Mouse (Mus musculus): ENCODE data around the gene Hcrt. TPM values are rescaled to one million over a fixed set of nuclear protein-coding genes. Genes with fewer than 3 reads are reported as not detected.

Hcrt gene
- total and polyA plus RNA-seq, 3 experiments, result not detected

DNA sequence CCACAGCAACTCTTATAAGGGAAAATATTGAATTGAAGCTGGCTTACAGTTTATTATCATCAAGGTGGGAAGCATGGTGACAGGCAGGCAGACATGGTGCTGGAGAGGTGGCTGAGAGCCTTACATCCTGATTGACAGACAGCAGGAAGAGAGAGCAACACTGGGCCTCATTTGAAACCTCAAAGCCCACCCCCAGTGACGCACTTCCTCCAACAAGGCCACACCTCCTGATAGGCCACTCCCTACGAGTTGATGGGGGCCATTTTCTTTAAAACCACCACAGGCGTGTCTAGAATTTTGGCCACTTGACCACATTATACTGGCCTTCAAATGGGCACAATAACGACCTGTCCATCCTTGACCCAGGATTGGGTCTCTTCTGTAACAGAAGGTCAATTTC lies 11.5 kb upstream of the Hcrt start:
- DNase-seq (ENCODE audit: low spot score), result no peak
- no peak for ATAC-seq (ENCODE audit: extremely low read depth, insufficient number of reproducible peaks, low FRiP score, poor library complexity, severe bottlenecking)
- Histone ChIP-seq H3K27me3 (ENCODE audit: insufficient read depth, low read length) (no peaks in the 10 kb centered on the region), H3K4me3 (ENCODE audit: low read depth, low read length) (no peak overlapping the region), H3K36me3 (replicated peaks) (peaks cover 35% of the 10 kb centered on the region), H3K4me1 (ENCODE audit: insufficient read depth, low read depth, low read length) (peaks cover 21% of the 10 kb centered on the region), H3K9me3 (replicated peaks) (no peaks in the 10 kb centered on the region)
- TF ChIP-seq TAL1 (conservative IDR thresholded peaks at IDR 0.05; ENCODE audit: low read depth, low read length), result no peak
- no peak for TF ChIP-seq GATA2 (IDR thresholded peaks at IDR 0.05; ENCODE audit: borderline replicate concordance, low read depth, low read length)
- no peak for TF ChIP-seq GATA1 (IDR thresholded peaks at IDR 0.05; ENCODE audit: borderline replicate concordance, low read length)
- no peak for TF ChIP-seq CTCF (IDR thresholded peaks at IDR 0.05; ENCODE audit: low read depth, low read length)
- TF ChIP-seq POLR2AphosphoS5 (IDR thresholded peaks at IDR 0.05; ENCODE audit: insufficient replicate concordance, low read depth, low read length), result no peak

DNA sequence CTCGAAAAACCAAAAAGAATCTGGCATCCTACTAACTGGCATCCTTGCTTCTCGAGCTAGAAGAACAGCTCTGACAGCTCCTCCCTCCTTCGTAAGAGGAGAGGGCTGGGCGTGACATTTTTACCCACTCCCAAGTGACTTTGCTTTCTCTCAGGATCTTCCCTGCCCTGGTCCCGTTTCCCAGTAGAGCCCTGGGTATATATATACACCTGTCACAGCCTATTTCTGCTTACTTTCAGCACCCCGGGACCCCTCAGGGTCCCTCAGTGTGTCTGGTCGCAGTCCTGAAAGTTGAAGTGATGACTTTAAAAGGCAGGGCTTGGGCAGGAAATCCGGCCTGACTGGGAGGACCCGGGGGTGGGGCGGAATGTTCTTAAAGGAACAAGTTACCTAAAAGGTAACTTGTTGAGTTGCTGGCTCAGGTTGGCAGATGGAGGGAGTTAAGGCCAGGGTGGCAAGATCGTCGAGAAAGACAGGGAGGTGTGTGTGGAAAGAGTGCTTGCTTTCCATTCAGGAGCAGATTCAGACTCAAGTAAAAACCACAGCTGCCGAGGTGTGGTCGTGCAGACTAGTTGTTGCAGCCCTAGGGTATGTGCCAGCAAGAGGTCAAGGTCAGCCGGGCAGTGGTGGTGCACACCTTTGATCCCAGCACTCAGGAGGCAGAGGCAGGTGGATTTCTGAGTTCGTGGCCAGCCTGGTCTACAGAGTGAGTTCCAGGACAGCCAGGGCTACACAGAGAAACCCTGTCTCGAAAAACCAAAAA lies 8.1 kb upstream of the Hcrt start, which contains the start of gene Ghdc:
TSS of gene Ghdc (minus strand) at position 312 of the 763 bp plus-strand sequence.
- peaks cover 29% of the 10 kb centered on the region for H3K4me1 ChIP-seq (ENCODE audit: insufficient read depth, low read depth, low read length)
- no peaks in the 10 kb centered on the region for H3K9me3 ChIP-seq (replicated peaks)
- peaks cover 27% of the 10 kb centered on the region for H3K36me3 ChIP-seq (replicated peaks)
- DNase-seq (ENCODE audit: low spot score) (peak; percentile 88), ATAC-seq (ENCODE audit: extremely low read depth, insufficient number of reproducible peaks, low FRiP score, poor library complexity, severe bottlenecking) (peak; percentile 84)
- TF ChIP-seq GATA1 (IDR thresholded peaks at IDR 0.05; ENCODE audit: borderline replicate concordance, low read length), result no peak
- no peak for TF ChIP-seq GATA2 (IDR thresholded peaks at IDR 0.05; ENCODE audit: borderline replicate concordance, low read depth, low read length)
- TF ChIP-seq TAL1 (conservative IDR thresholded peaks at IDR 0.05; ENCODE audit: low read depth, low read length), result no peak
- TF ChIP-seq POLR2AphosphoS5 (IDR thresholded peaks at IDR 0.05; ENCODE audit: insufficient replicate concordance, low read depth, low read length), result no peak
- no peaks in the 10 kb centered on the region for H3K27me3 ChIP-seq (ENCODE audit: insufficient read depth, low read length)
- H3K4me3 ChIP-seq (ENCODE audit: low read depth, low read length), result peak within 1 kb of the TSS; percentile 69

DNA sequence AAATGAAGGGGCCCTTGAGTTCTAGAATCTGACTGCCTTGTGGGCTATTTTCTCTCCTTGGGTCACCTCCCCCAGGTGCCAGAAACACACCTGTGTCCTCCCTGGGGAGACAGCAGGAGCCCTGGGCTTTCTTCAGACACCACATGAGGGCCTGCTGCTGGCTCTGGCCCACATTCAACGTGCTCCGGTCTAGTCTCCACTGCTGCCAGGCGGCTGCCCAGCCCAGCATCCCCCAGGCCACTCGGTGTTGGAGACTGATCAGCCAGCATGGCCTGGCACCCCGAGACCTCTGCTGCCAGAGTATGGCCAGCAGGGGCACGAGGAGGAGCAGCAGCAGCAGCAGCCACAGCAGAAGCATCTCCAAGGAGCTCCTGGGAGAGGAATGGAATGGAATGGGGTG lies 7.2 kb upstream of the Hcrt start:
- no peaks in the 10 kb centered on the region for H3K27me3 ChIP-seq (ENCODE audit: insufficient read depth, low read length)
- no peak for TF ChIP-seq POLR2AphosphoS5 (IDR thresholded peaks at IDR 0.05; ENCODE audit: insufficient replicate concordance, low read depth, low read length)
- TF ChIP-seq GATA1 (IDR thresholded peaks at IDR 0.05; ENCODE audit: borderline replicate concordance, low read length), result no peak
- TF ChIP-seq TAL1 (conservative IDR thresholded peaks at IDR 0.05; ENCODE audit: low read depth, low read length), result no peak
- no peak for TF ChIP-seq GATA2 (IDR thresholded peaks at IDR 0.05; ENCODE audit: borderline replicate concordance, low read depth, low read length)
- TF ChIP-seq CTCF (IDR thresholded peaks at IDR 0.05; ENCODE audit: low read depth, low read length), result no peak
- H3K4me3 ChIP-seq (ENCODE audit: low read depth, low read length), result peak overlapping the region; percentile 69; the same call in 1 of the 2 replicates
- peaks cover 23% of the 10 kb centered on the region for H3K36me3 ChIP-seq (replicated peaks)
- no peak for DNase-seq (ENCODE audit: low spot score)
- H3K9me3 ChIP-seq (replicated peaks), result no peaks in the 10 kb centered on the region
- ATAC-seq (ENCODE audit: extremely low read depth, insufficient number of reproducible peaks, low FRiP score, poor library complexity, severe bottlenecking), result no peak
- H3K4me1 ChIP-seq (ENCODE audit: insufficient read depth, low read depth, low read length), result peaks cover 29% of the 10 kb centered on the region

DNA sequence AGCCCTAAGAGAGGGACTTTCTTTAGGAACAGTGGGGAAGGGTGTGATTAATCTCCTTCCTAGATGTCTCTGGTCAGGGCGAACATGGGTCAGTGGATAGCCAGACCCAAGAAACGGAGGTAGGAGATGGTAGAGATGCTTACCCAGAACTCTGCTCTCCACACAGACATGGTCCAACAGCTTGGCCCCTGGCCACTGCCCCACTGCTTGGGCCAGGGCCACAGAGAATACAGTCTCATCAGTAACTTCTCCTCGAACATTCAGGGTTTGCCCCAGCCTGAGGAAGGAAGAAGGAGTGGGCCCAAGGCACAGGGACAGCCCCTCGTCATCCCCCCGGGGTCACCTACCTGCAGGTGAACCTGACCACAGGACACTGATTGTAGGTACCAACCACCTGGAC lies 5.1 kb upstream of the Hcrt start:
- peaks cover 11% of the 10 kb centered on the region for H3K27me3 ChIP-seq (ENCODE audit: insufficient read depth, low read length)
- H3K4me3 ChIP-seq (ENCODE audit: low read depth, low read length), result no peak overlapping the region
- no peaks in the 10 kb centered on the region for H3K9me3 ChIP-seq (replicated peaks)
- no peak for ATAC-seq (ENCODE audit: extremely low read depth, insufficient number of reproducible peaks, low FRiP score, poor library complexity, severe bottlenecking)
- H3K36me3 ChIP-seq (replicated peaks), result peaks cover 21% of the 10 kb centered on the region
- peaks cover 34% of the 10 kb centered on the region for H3K4me1 ChIP-seq (ENCODE audit: insufficient read depth, low read depth, low read length)
- DNase-seq (ENCODE audit: low spot score), result no peak
- TF ChIP-seq CTCF (IDR thresholded peaks at IDR 0.05; ENCODE audit: low read depth, low read length), result no peak
- TF ChIP-seq GATA2 (IDR thresholded peaks at IDR 0.05; ENCODE audit: borderline replicate concordance, low read depth, low read length), result no peak
- TF ChIP-seq POLR2AphosphoS5 (IDR thresholded peaks at IDR 0.05; ENCODE audit: insufficient replicate concordance, low read depth, low read length), result no peak

DNA sequence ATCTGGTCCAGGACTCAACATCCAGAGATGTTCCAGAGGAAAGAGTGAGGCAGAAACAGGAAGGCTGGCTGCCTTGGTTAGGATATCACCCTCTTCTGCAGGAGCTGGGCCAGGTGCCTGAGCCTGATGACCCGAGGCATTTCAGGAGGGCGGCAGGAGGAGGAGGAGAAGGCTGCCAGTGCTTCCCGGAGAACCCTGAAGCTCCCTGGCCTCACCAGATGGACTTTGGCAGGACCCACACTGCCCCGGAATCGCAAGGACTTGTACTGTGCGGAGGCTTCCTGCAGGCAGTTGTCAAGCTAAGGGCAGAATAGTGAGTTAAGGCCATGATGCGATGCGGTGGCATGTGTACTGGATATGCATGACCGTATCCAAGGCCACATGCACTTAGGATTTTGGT lies 4.0 kb upstream of the Hcrt start:
- Histone ChIP-seq H3K36me3 (replicated peaks) (peaks cover 21% of the 10 kb centered on the region), H3K9me3 (replicated peaks) (no peaks in the 10 kb centered on the region), H3K4me1 (ENCODE audit: insufficient read depth, low read depth, low read length) (peaks cover 41% of the 10 kb centered on the region), H3K4me3 (ENCODE audit: low read depth, low read length) (no peak overlapping the region), H3K27me3 (ENCODE audit: insufficient read depth, low read length) (peaks cover 23% of the 10 kb centered on the region)
- DNase-seq (ENCODE audit: low spot score) (no peak), ATAC-seq (ENCODE audit: extremely low read depth, insufficient number of reproducible peaks, low FRiP score, poor library complexity, severe bottlenecking) (no peak)
- TF ChIP-seq GATA2 (IDR thresholded peaks at IDR 0.05; ENCODE audit: borderline replicate concordance, low read depth, low read length) (no peak), POLR2AphosphoS5 (IDR thresholded peaks at IDR 0.05; ENCODE audit: insufficient replicate concordance, low read depth, low read length) (no peak), CTCF (IDR thresholded peaks at IDR 0.05; ENCODE audit: low read depth, low read length) (no peak), GATA1 (IDR thresholded peaks at IDR 0.05; ENCODE audit: borderline replicate concordance, low read length) (no peak), TAL1 (conservative IDR thresholded peaks at IDR 0.05; ENCODE audit: low read depth, low read length) (no peak)

DNA sequence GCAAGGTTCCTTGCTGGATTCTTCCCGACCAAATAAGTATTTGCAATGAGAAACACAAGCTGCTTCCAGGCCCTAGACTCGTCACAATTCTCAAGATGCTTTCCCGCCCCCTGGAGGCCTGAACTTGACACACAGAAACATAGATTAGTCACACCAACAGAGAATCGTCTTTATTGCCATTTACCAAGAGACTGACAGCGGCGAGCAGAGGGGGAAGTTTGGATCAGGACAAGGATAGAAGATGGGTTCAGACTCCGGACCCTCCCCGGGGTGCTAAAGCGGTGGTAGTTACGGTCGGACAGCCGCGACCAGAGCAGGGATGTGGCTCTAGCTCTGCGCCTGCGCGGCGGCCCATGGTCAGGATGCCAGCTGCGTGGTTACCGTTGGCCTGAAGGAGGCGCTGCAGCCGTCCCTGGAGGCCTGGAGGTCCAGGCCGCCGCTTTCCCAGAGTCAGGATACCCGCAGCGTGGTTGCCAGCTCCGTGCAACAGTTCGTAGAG lies 1.1 kb downstream of the Hcrt start:
- Histone ChIP-seq H3K9me3 (replicated peaks) (no peaks in the 10 kb centered on the region), H3K27me3 (ENCODE audit: insufficient read depth, low read length) (peaks cover 71% of the 10 kb centered on the region), H3K4me1 (ENCODE audit: insufficient read depth, low read depth, low read length) (peaks cover 41% of the 10 kb centered on the region), H3K4me3 (ENCODE audit: low read depth, low read length) (peak overlapping the region; percentile 61), H3K36me3 (replicated peaks) (peaks cover 3% of the 10 kb centered on the region)
- no peak for DNase-seq (ENCODE audit: low spot score)
- ATAC-seq (ENCODE audit: extremely low read depth, insufficient number of reproducible peaks, low FRiP score, poor library complexity, severe bottlenecking), result no peak
- TF ChIP-seq GATA1 (IDR thresholded peaks at IDR 0.05; ENCODE audit: borderline replicate concordance, low read length) (no peak), CTCF (IDR thresholded peaks at IDR 0.05; ENCODE audit: low read depth, low read length) (peak; percentile 32; the same call in 1 of the 2 replicates)

Measured in G1E (cell line).